Mouse (Mus musculus) small intestine, adult 2 months (tissue): ENCODE measurements around the gene Gm42372. TPM values are rescaled to one million over a fixed set of nuclear protein-coding genes. Genes with fewer than 3 reads are reported as not detected.
A peak's percentile ranks its signal among the peaks of the same experiment; 100 is the strongest.

Experiments
- H3K27ac ChIP-seq: fragments of 200-500 bp; 2 replicates; pipeline ENCODE4 v1.5.1; 2012; ENCODE audit warnings: low read depth, low read length, control low read depth, inconsistent platforms; ENCODE audit not compliant: insufficient read depth
- H3K27me3 ChIP-seq: fragments of 200-500 bp; 2 replicates; pipeline ENCODE4 v1.6.1; 2012; ENCODE audit warnings: mild to moderate bottlenecking, moderate library complexity, low read length, inconsistent platforms; ENCODE audit not compliant: control insufficient read depth, insufficient read depth
- H3K36me3 ChIP-seq: fragments of 200-500 bp; 2 replicates; pipeline ENCODE4 v1.6.1; 2012; ENCODE audit warnings: mild to moderate bottlenecking, low read length, control low read depth, inconsistent platforms; ENCODE audit not compliant: control insufficient read depth, insufficient read depth
- H3K4me1 ChIP-seq: fragments of 200-500 bp; 2 replicates; pipeline ENCODE4 v1.6.1; 2012; ENCODE audit warnings: low read length, inconsistent platforms, mixed read lengths; ENCODE audit not compliant: control insufficient read depth, insufficient read depth, insufficient read length
- H3K4me3 ChIP-seq: fragments of 200-500 bp; 2 replicates; pipeline ENCODE4 v1.5.1; 2012; ENCODE audit warnings: low read depth, mild to moderate bottlenecking, control low read depth, inconsistent platforms, low read length, moderate library complexity
- CTCF ChIP-seq: fragments of 200-500 bp; IDR thresholded peaks from 2 replicates; pipeline ENCODE4 v1.5.1; 2012; ENCODE audit warnings: low read depth, mild to moderate bottlenecking, control low read depth, inconsistent platforms, low read length, moderate library complexity, mixed read lengths; ENCODE audit not compliant: insufficient replicate concordance, insufficient read length; ENCODE audit errors: extremely low read depth
- POLR2A ChIP-seq: fragments of 200-500 bp; IDR thresholded peaks from 2 replicates; pipeline ENCODE4 v1.6.1; 2012; ENCODE audit warnings: low read depth, mild to moderate bottlenecking, control low read depth, inconsistent platforms, low read length, moderate library complexity
- WGBS: fragments of 180-500 bp; shearing (Covaris S2); methylation state at CpG from one replicate; pipeline ENCODE4 v1.1.7; 2018; 5-methylcytosine and 5-hydroxymethylcytosine counted together
- polyA plus RNA-seq: library from polyadenylated mRNA; depleted of rRNA; stranded (reverse); fragments of >200 nt; gene quantifications from 2 replicates; pipeline ENCODE4 v1.2.3, GENCODE M21; 2012; rRNA removed

Gene Gm42372
- 0.05 and 0.14 TPM in 2 replicates for polyA plus RNA-seq

GRCm38 (mm10) chr7:16982859-16983568 is at the start of gene Gm42372:
Gene Gm42372 (plus strand): TSS chr7:16983086.
- no peak for TF ChIP-seq POLR2A
- no peak for TF ChIP-seq CTCF
- Histone ChIP-seq H3K36me3 (no peaks in the 10 kb centered on the region), H3K4me3 (peak within 1 kb of the TSS; percentile 21), H3K27me3 (no peaks in the 10 kb centered on the region), H3K4me1 (no peaks in the 10 kb centered on the region; the same call in 1 of the 2 replicates), H3K27ac (no peak within 1 kb of the TSS)
- WGBS = 37% methylated on average over 26 of the region's 26 CpGs

GRCm38 (mm10) chr7:16937312-16937711 is 45.6 kb upstream of the Gm42372 start:
- H3K4me1 ChIP-seq = no peaks in the 10 kb centered on the region
- H3K27me3 ChIP-seq = no peaks in the 10 kb centered on the region
- no peak overlapping the region for H3K27ac ChIP-seq
- no peak for TF ChIP-seq POLR2A
- TF ChIP-seq CTCF = peak; percentile 52; the same call in 1 of the 2 replicates
- H3K4me3 ChIP-seq = no peak overlapping the region
- H3K36me3 ChIP-seq = no peaks in the 10 kb centered on the region
- 49% methylated on average over 4 of the region's 4 CpGs for WGBS

GRCm38 (mm10) chr7:16938117-16938791 is 44.6 kb upstream of the Gm42372 start:
- Histone ChIP-seq H3K4me3 (no peak overlapping the region), H3K27ac (no peak overlapping the region), H3K36me3 (no peaks in the 10 kb centered on the region), H3K4me1 (no peaks in the 10 kb centered on the region), H3K27me3 (no peaks in the 10 kb centered on the region)
- WGBS = 68% methylated on average over 17 of the region's 17 CpGs
- TF ChIP-seq CTCF (no peak), POLR2A (no peak)

GRCm38 (mm10) chr7:16940292-16940691 is 42.6 kb upstream of the Gm42372 start:
- Histone ChIP-seq H3K4me1 (peaks cover 8% of the 10 kb centered on the region; the same call in 1 of the 2 replicates), H3K4me3 (no peak overlapping the region), H3K27ac (no peak overlapping the region), H3K36me3 (no peaks in the 10 kb centered on the region), H3K27me3 (peaks cover 12% of the 10 kb centered on the region)
- TF ChIP-seq CTCF (no peak), POLR2A (no peak)
- WGBS = 55% methylated on average over 7 of the region's 7 CpGs

GRCm38 (mm10) chr7:16942861-16943260 is 40.0 kb upstream of the Gm42372 start:
- no peak overlapping the region for H3K27ac ChIP-seq
- H3K27me3 ChIP-seq = peaks cover 31% of the 10 kb centered on the region
- no peak overlapping the region for H3K4me3 ChIP-seq
- peaks cover 8% of the 10 kb centered on the region; the same call in 1 of the 2 replicates for H3K4me1 ChIP-seq
- TF ChIP-seq POLR2A = no peak
- TF ChIP-seq CTCF = no peak
- H3K36me3 ChIP-seq = no peaks in the 10 kb centered on the region
- WGBS = 52% methylated on average over 4 of the region's 4 CpGs

- Histone ChIP-seq H3K27me3 (peaks cover 37% of the 10 kb centered on the region), H3K4me1 (peaks cover 8% of the 10 kb centered on the region; the same call in 1 of the 2 replicates), H3K36me3 (no peaks in the 10 kb centered on the region), H3K4me3 (peak within 1 kb of the TSS; percentile 57), H3K27ac (no peak within 1 kb of the TSS)
- TF ChIP-seq POLR2A (no peak), CTCF (no peak)
- 23% methylated on average over 36 of the region's 36 CpGs for WGBS
Measured at GRCm38 (mm10) chr7:16944061-16944807, 38.7 kb upstream of the Gm42372 start, which contains the start of gene Pnmal2. Gene Pnmal2 (plus strand): TSS chr7:16944682.
